Mouse (Mus musculus) lung, postnatal 0 days (tissue): ENCODE results near the gene Pdlim1. TPM values are rescaled to one million over a fixed set of nuclear protein-coding genes. Genes with fewer than 3 reads are reported as not detected.

Experiments used
- ATAC-seq: fragments of 200-750 bp; cut with Nextera tagmentation; 2 replicates; pipeline ENCODE4 v1.8.0; 2017; ENCODE audit warnings: moderate library complexity
- DNase-seq: peaks from one replicate; pipeline ENCODE4 v3.0.0-alpha.2; 2016; ENCODE audit warnings: low spot score
- H3K27ac ChIP-seq: fragments of 300-500 bp; sonication (generic); 2 replicates; pipeline ENCODE4 v1.5.1; 2014; ENCODE audit warnings: antibody characterized with exemption, mild to moderate bottlenecking, low read length, mixed read lengths
- H3K27me3 ChIP-seq: fragments of 300-500 bp; sonication (generic); replicated peaks from 2 replicates; pipeline ENCODE4 v1.6.1; 2014; ENCODE audit warnings: low read length, mixed read lengths; ENCODE audit not compliant: insufficient read depth
- H3K36me3 ChIP-seq: fragments of 300-500 bp; sonication (generic); 2 replicates; pipeline ENCODE4 v1.6.1; 2014; ENCODE audit warnings: low read length, mixed read lengths; ENCODE audit not compliant: insufficient read depth
- H3K4me1 ChIP-seq: fragments of 300-500 bp; sonication (generic); 2 replicates; pipeline ENCODE4 v1.6.1; 2014; ENCODE audit warnings: antibody characterized with exemption, low read depth, low read length, mixed read lengths; ENCODE audit not compliant: insufficient read depth
- H3K4me2 ChIP-seq: fragments of 300-500 bp; sonication (generic); replicated peaks from 2 replicates; pipeline ENCODE4 v1.6.1; 2014; ENCODE audit warnings: low read depth, mild to moderate bottlenecking, low read length, moderate library complexity, mixed read lengths
- H3K4me3 ChIP-seq: fragments of 300-500 bp; sonication (generic); 2 replicates; pipeline ENCODE4 v1.5.1; 2014; ENCODE audit warnings: low read depth, low read length
- H3K9ac ChIP-seq: fragments of 300-500 bp; sonication (generic); replicated peaks from 2 replicates; pipeline ENCODE4 v1.6.1; 2014; ENCODE audit warnings: low read depth, mild to moderate bottlenecking
- H3K9me3 ChIP-seq: fragments of 300-500 bp; sonication (generic); 2 replicates; pipeline ENCODE4 v1.6.1; 2016; ENCODE audit warnings: low read length, mixed read lengths
- CTCF ChIP-seq: IDR thresholded peaks from 2 replicates; pipeline ENCODE4 v1.5.1; 2016; ENCODE audit warnings: antibody characterized with exemption, mild to moderate bottlenecking
- EP300 ChIP-seq: IDR thresholded peaks from 2 replicates; pipeline ENCODE4 v1.6.1; 2016; ENCODE audit warnings: antibody characterized with exemption, mild to moderate bottlenecking, control low read depth
- WGBS: fragments of 180-500 bp; shearing (Covaris S2); extraction: QIAGEN DNeasy Blood & Tissue Kit; methylation state at CpG from one replicate; pipeline ENCODE4 v1.1.7; 2014; 5-methylcytosine and 5-hydroxymethylcytosine counted together
- polyA plus RNA-seq: library from polyadenylated mRNA; unstranded; fragments of >200 nt; fragmentation: Nextera tagmentation; extraction: Ambion mirVana; gene quantifications from 2 replicates; pipeline ENCODE4 v1.2.1, GENCODE M21; 2015

Pdlim1 gene
- polyA plus RNA-seq, 1 experiment from 2014 or later, result 147 TPM

DNA sequence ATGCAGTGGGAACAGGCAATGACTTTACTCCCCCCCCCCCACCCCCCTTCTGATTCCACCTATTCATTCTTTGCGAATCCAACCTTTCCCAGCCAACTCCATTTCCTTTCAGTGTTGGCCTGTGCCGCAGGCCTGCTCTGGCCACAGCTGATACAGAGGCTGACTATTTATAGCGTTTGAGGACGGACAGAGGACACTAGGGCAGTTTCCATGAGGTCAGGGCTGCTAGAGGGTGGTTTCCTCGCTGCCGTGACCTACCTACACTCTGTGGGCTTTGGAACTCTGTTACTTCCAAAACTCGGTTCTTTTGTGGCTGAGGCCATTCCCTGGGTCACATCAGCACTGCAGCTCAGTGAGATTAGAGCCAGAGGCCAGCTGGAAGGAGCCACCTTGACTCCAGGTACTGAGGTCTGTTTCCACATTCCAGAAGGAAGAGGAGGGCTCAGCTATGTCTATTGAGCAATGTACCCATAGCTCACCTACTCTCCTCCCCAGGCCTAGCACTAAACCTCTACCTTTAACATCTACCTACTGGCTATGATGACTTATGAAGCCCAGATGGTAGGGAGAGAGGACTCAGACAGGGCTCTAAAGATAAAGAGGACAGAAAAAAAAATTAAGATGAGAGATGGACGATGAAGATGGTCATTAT lies 6.9 kb upstream of the Pdlim1 start:
- no peak overlapping the region for H3K4me3 ChIP-seq
- H3K36me3 ChIP-seq, result no peaks in the 10 kb centered on the region
- TF ChIP-seq EP300, result no peak
- no peak for TF ChIP-seq CTCF
- DNase-seq, result no peak
- no peak for ATAC-seq
- H3K9me3 ChIP-seq, result no peaks in the 10 kb centered on the region
- no peaks in the 10 kb centered on the region for H3K4me1 ChIP-seq
- no peaks in the 10 kb centered on the region for H3K27me3 ChIP-seq
- 59% methylated on average over 6 of the region's 8 CpGs for WGBS
- H3K4me2 ChIP-seq, result no peak overlapping the region
- no peak overlapping the region for H3K9ac ChIP-seq
- H3K27ac ChIP-seq, result no peak overlapping the region

DNA sequence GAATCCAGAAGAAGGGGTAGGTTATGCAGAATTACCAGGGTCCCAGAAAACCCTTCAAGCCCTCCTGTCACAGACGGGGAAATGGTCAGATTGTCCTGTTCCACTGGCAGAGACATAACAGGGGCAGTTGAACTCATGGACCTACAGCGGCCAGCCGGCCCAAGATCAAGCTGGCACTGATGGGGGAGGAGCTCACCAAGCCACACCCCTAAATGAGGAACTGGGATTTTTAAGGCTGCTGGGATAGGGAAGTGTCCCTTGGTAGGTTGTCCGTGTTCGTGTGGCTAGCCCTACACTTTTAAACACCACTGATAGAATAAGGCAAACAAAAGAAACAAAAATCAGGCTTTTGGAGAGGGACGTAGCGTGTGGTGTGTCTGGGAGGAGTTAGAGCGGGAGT lies 5.9 kb upstream of the Pdlim1 start:
- no peak overlapping the region for H3K4me3 ChIP-seq
- H3K9ac ChIP-seq, result no peak overlapping the region
- no peak overlapping the region for H3K4me2 ChIP-seq
- TF ChIP-seq CTCF, result no peak
- no peak for TF ChIP-seq EP300
- H3K27ac ChIP-seq, result no peak overlapping the region
- H3K36me3 ChIP-seq, result no peaks in the 10 kb centered on the region
- H3K4me1 ChIP-seq, result no peaks in the 10 kb centered on the region
- 82% methylated on average over 8 of the region's 8 CpGs for WGBS
- ATAC-seq (no peak), DNase-seq (no peak)
- H3K27me3 ChIP-seq, result no peaks in the 10 kb centered on the region
- no peaks in the 10 kb centered on the region for H3K9me3 ChIP-seq

DNA sequence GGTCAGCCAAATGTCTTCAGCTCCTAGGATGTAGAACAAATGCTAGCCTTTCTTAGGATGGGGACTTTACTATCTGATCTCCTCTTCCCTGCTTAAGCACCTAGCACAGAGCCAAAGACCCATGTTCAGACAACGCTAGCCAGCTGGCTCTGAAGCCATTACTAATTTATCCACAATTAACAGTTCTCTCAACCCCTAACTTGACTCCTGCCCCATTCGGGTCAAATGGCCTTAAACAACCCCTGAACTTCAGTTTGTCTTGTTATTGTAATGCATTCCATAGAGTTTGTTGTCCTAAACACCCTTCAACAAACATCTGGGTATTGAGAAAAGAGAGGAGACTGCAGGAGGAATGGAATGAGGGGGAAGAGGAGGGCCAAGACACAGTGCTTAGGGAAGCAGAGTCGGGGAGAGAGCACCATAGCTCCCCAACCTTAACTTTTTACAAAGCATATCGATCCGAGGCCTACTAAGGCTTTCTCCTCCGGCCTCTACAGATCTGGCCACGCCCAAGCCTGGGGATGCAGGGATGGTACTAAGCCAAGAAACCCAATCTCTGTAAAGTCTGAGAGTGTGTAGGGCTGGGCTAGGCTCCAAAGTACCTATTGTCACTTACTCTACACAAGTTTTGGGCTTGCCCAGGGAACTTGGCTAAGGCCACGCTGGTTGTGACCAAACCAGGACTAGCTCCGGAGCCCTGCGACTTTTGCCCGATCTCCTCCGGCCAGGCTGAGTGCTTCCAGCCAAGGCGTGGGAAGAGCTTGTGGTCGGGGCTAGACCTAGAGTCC lies 4.0 kb upstream of the Pdlim1 start:
- no peaks in the 10 kb centered on the region for H3K9me3 ChIP-seq
- TF ChIP-seq CTCF (no peak), EP300 (no peak)
- DNase-seq (no peak), ATAC-seq (no peak)
- H3K4me1 ChIP-seq, result peaks cover 2% of the 10 kb centered on the region; the same call in 1 of the 2 replicates
- H3K9ac ChIP-seq, result no peak overlapping the region
- no peaks in the 10 kb centered on the region for H3K27me3 ChIP-seq
- no peak overlapping the region for H3K4me2 ChIP-seq
- H3K36me3 ChIP-seq, result no peaks in the 10 kb centered on the region
- no peak overlapping the region for H3K27ac ChIP-seq
- H3K4me3 ChIP-seq, result no peak overlapping the region
- 78% methylated on average over 14 of the region's 14 CpGs for WGBS

DNA sequence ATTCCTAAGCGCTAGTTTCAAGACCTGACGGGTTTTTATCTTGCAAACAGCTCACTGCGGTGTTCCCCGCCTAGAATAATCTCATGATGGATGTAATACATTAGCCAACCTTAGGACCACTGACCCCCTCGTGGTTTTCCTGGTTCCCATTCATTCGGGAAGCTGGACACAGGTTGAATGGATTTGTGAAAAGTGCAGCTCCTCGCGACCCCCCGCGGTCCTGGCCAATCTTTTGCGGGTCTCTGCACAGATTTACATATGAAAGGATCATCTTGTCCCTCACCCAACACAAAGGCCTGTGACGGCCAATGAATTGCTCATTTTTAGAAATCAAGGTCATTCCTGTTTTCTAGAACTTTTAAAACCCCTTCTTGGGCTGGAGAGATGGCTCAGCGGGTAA lies 1.0 kb upstream of the Pdlim1 start:
- 54% methylated on average over 13 of the region's 13 CpGs for WGBS

DNA sequence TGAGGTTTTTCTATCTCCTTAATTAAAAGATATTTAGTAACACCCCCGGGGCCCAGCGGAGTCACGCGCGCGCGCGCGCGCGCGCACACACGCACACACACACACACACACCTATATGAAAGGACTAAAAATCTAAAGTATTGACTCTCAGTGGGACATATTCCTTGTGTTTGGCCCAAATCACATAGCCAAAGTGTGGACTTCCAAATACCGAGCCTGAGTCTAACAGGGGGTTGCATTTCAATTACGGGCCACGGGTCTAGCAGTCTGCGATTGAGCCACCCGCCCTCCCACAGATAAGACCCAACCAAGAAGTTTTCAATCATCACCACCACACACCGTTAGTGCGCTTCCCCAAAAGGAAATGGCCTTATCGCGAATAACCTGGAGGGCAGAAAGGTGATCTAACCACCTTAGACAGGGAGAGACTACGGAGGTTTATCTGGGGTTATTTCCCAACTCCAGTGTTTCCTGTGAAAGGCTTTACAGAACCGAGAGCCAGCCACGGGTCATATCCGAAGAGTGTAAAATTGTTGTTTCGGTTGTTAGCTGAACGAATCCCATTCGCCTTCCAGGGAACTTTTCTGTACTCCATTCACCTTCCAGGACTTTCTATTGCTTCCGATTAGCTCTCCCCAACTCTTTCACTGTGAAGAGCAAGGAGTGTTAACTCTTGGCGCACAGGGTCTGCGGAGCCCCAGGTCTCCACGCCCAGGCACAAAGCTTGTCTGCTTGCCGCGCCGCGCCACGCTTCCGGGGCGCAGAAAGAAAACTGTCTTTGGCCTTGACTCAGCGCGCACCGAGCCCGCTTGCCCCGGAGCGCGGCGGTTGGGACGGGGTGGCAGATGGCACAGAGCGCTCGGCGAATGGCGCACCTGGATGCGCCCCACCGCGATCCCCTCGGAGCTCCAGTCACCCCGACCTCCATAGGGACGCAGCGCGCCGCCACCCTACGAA lies 1.0 kb downstream of the Pdlim1 start:
- Histone ChIP-seq H3K4me2 (peak overlapping the region; percentile 94), H3K4me3 (peak overlapping the region; percentile 66), H3K27me3 (no peaks in the 10 kb centered on the region), H3K36me3 (no peaks in the 10 kb centered on the region), H3K9ac (peak overlapping the region; percentile 68), H3K27ac (peak overlapping the region; percentile 28), H3K4me1 (peaks cover 4% of the 10 kb centered on the region; the same call in 1 of the 2 replicates), H3K9me3 (no peaks in the 10 kb centered on the region)
- WGBS, result 6% methylated on average over 62 of the region's 63 CpGs
- TF ChIP-seq EP300, result no peak
- no peak for TF ChIP-seq CTCF
- ATAC-seq (peak; percentile 17), DNase-seq (peak; percentile 32)

More for the DNA sequence above, 1.0 kb upstream of the Pdlim1 start:
- Histone ChIP-seq H3K4me1 (peaks cover 4% of the 10 kb centered on the region; the same call in 1 of the 2 replicates), H3K27me3 (no peaks in the 10 kb centered on the region), H3K9me3 (no peaks in the 10 kb centered on the region), H3K4me3 (no peak overlapping the region), H3K27ac (no peak overlapping the region), H3K9ac (no peak overlapping the region), H3K4me2 (no peak overlapping the region), H3K36me3 (no peaks in the 10 kb centered on the region)
- ATAC-seq (no peak), DNase-seq (no peak)
- no peak for TF ChIP-seq EP300
- no peak for TF ChIP-seq CTCF

- Histone ChIP-seq H3K4me2 (peak overlapping the region; percentile 94), H3K4me3 (no peak overlapping the region)
- TF ChIP-seq EP300 (no peak), CTCF (no peak)
These were observed 2.1 kb downstream of the Pdlim1 start for GRCm38 (mm10) chr19:40269526-40269925.

More at GRCm38 (mm10) chr19:40269526-40269925, 2.1 kb downstream of the Pdlim1 start:
- no peak for DNase-seq
- Histone ChIP-seq H3K27ac (no peak overlapping the region), H3K36me3 (no peaks in the 10 kb centered on the region), H3K9ac (no peak overlapping the region), H3K4me1 (peaks cover 4% of the 10 kb centered on the region; the same call in 1 of the 2 replicates), H3K27me3 (no peaks in the 10 kb centered on the region), H3K9me3 (no peaks in the 10 kb centered on the region)
- ATAC-seq, result no peak
- 74% methylated on average over 5 of the region's 5 CpGs for WGBS
